Mouse (Mus musculus) lung, postnatal 0 days (tissue): ENCODE measurements at regions not wholly inside any gene's neighbourhood (a gene's known extent, or its start where the extent isn't known, plus 50 kb on each side); places are given as distances from the start of the nearest gene placed in this dataset.
A peak's percentile ranks its signal among the peaks of the same experiment; 100 is the strongest.

Experiments used
- ATAC-seq: fragments of 200-750 bp; cut with Nextera tagmentation; 2 replicates; pipeline ENCODE4 v1.8.0; 2017; ENCODE audit warnings: moderate library complexity
- DNase-seq: peaks from one replicate; pipeline ENCODE4 v3.0.0-alpha.2; 2016; ENCODE audit warnings: low spot score
- H3K27ac ChIP-seq: fragments of 300-500 bp; sonication (generic); 2 replicates; pipeline ENCODE4 v1.5.1; 2014; ENCODE audit warnings: antibody characterized with exemption, mild to moderate bottlenecking, low read length, mixed read lengths
- H3K27me3 ChIP-seq: fragments of 300-500 bp; sonication (generic); replicated peaks from 2 replicates; pipeline ENCODE4 v1.6.1; 2014; ENCODE audit warnings: low read length, mixed read lengths; ENCODE audit not compliant: insufficient read depth
- H3K36me3 ChIP-seq: fragments of 300-500 bp; sonication (generic); 2 replicates; pipeline ENCODE4 v1.6.1; 2014; ENCODE audit warnings: low read length, mixed read lengths; ENCODE audit not compliant: insufficient read depth
- H3K4me1 ChIP-seq: fragments of 300-500 bp; sonication (generic); 2 replicates; pipeline ENCODE4 v1.6.1; 2014; ENCODE audit warnings: antibody characterized with exemption, low read depth, low read length, mixed read lengths; ENCODE audit not compliant: insufficient read depth
- H3K4me2 ChIP-seq: fragments of 300-500 bp; sonication (generic); replicated peaks from 2 replicates; pipeline ENCODE4 v1.6.1; 2014; ENCODE audit warnings: low read depth, mild to moderate bottlenecking, low read length, moderate library complexity, mixed read lengths
- H3K4me3 ChIP-seq: fragments of 300-500 bp; sonication (generic); 2 replicates; pipeline ENCODE4 v1.5.1; 2014; ENCODE audit warnings: low read depth, low read length
- H3K9ac ChIP-seq: fragments of 300-500 bp; sonication (generic); replicated peaks from 2 replicates; pipeline ENCODE4 v1.6.1; 2014; ENCODE audit warnings: low read depth, mild to moderate bottlenecking
- H3K9me3 ChIP-seq: fragments of 300-500 bp; sonication (generic); 2 replicates; pipeline ENCODE4 v1.6.1; 2016; ENCODE audit warnings: low read length, mixed read lengths
- CTCF ChIP-seq: IDR thresholded peaks from 2 replicates; pipeline ENCODE4 v1.5.1; 2016; ENCODE audit warnings: antibody characterized with exemption, mild to moderate bottlenecking
- EP300 ChIP-seq: IDR thresholded peaks from 2 replicates; pipeline ENCODE4 v1.6.1; 2016; ENCODE audit warnings: antibody characterized with exemption, mild to moderate bottlenecking, control low read depth
- WGBS: fragments of 180-500 bp; shearing (Covaris S2); extraction: QIAGEN DNeasy Blood & Tissue Kit; methylation state at CpG from one replicate; pipeline ENCODE4 v1.1.7; 2014; 5-methylcytosine and 5-hydroxymethylcytosine counted together

DNA sequence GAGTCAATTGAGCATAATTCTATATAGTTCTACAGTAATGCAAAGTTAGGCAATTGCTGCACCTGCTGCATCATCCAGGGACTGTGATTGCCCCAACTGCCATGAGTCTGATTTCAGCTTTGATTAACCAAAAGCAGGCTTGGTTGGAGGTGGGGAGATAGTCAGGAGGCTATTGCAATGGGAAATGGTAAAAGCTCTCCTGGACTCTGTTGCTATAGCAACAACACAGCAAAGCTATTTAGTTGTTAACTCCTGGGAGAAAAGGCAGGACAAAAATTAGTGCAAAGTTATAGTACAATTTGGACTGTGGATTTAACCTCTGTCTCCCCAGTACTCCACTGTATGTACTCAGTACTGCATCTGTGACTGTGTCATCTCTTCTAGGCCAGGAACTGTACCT lies 51.7 kb upstream of the Rasgrf1 start:
- no peak overlapping the region for H3K9ac ChIP-seq
- no peak overlapping the region for H3K4me3 ChIP-seq
- H3K4me1 ChIP-seq = no peaks in the 10 kb centered on the region
- H3K36me3 ChIP-seq = no peaks in the 10 kb centered on the region
- no peaks in the 10 kb centered on the region for H3K9me3 ChIP-seq
- DNase-seq (no peak), ATAC-seq (no peak)
- no peak overlapping the region for H3K4me2 ChIP-seq
- H3K27ac ChIP-seq = no peak overlapping the region
- H3K27me3 ChIP-seq = no peaks in the 10 kb centered on the region
- TF ChIP-seq CTCF = no peak
- TF ChIP-seq EP300 = no peak

GRCm38 (mm10) chr9:89850491-89851282 lies 59.0 kb upstream of the Rasgrf1 start:
- Histone ChIP-seq H3K4me3 (no peak overlapping the region), H3K27ac (no peak overlapping the region), H3K4me2 (no peak overlapping the region), H3K27me3 (no peaks in the 10 kb centered on the region), H3K9me3 (no peaks in the 10 kb centered on the region), H3K4me1 (no peaks in the 10 kb centered on the region; the same call in 1 of the 2 replicates), H3K9ac (no peak overlapping the region), H3K36me3 (no peaks in the 10 kb centered on the region)
- TF ChIP-seq EP300 (no peak), CTCF (no peak)
- 62% methylated on average over 10 of the region's 10 CpGs for WGBS
- DNase-seq = peak; percentile 30
- ATAC-seq = no peak

- DNase-seq (no peak), ATAC-seq (no peak)
- H3K27ac ChIP-seq = no peak overlapping the region
- H3K9me3 ChIP-seq = no peaks in the 10 kb centered on the region
- H3K4me2 ChIP-seq = no peak overlapping the region
- no peak overlapping the region for H3K4me3 ChIP-seq
- no peak overlapping the region for H3K9ac ChIP-seq
- no peaks in the 10 kb centered on the region for H3K27me3 ChIP-seq
- no peaks in the 10 kb centered on the region; the same call in 1 of the 2 replicates for H3K4me1 ChIP-seq
- WGBS = 73% methylated on average over 3 of the region's 3 CpGs
- no peak for TF ChIP-seq CTCF
- no peak for TF ChIP-seq EP300
- H3K36me3 ChIP-seq = no peaks in the 10 kb centered on the region
Observed at GRCm38 (mm10) chr9:89849947-89850346, 59.8 kb upstream of the Rasgrf1 start.

DNA sequence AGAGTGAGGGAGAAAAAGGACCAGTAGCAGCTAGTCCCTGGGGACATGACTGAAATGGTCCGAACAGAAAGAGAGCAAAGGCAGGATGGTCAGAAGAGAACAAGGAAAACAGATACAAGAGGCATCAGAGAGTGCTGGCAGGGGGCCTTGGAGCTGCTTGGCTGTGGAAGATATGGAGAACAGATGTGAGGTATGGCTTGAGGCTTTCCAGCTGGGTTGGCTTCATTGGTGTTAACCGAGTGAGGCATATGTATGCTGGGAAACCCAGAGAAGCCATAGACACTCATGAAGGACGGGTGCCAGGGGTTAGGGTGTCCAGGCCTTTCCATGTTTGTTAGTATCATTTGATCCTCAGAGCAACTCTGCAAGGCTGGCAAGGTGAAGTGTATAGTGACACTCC lies 61.1 kb upstream of the Rasgrf1 start:
- ATAC-seq = peak; percentile 71
- peak; percentile 73 for DNase-seq

GRCm38 (mm10) chr9:89846973-89847372 lies 62.7 kb upstream of the Rasgrf1 start:
- no peak overlapping the region for H3K4me2 ChIP-seq
- no peaks in the 10 kb centered on the region for H3K27me3 ChIP-seq
- H3K27ac ChIP-seq = no peak overlapping the region
- H3K4me1 ChIP-seq = no peaks in the 10 kb centered on the region; the same call in 1 of the 2 replicates
- no peak for ATAC-seq
- no peaks in the 10 kb centered on the region for H3K9me3 ChIP-seq
- no peak for DNase-seq
- no peak overlapping the region for H3K9ac ChIP-seq
- TF ChIP-seq CTCF = no peak
- TF ChIP-seq EP300 = no peak
- H3K4me3 ChIP-seq = no peak overlapping the region
- H3K36me3 ChIP-seq = no peaks in the 10 kb centered on the region

More for the DNA sequence above, 61.1 kb upstream of the Rasgrf1 start:
- H3K27me3 ChIP-seq = no peaks in the 10 kb centered on the region
- no peaks in the 10 kb centered on the region for H3K36me3 ChIP-seq
- H3K4me2 ChIP-seq = no peak overlapping the region
- 47% methylated on average over 3 of the region's 3 CpGs for WGBS
- no peak for TF ChIP-seq EP300
- no peak for TF ChIP-seq CTCF
- H3K4me1 ChIP-seq = no peaks in the 10 kb centered on the region; the same call in 1 of the 2 replicates
- H3K9ac ChIP-seq = no peak overlapping the region
- H3K27ac ChIP-seq = no peak overlapping the region
- H3K9me3 ChIP-seq = no peaks in the 10 kb centered on the region
- H3K4me3 ChIP-seq = no peak overlapping the region

- DNase-seq (no peak), ATAC-seq (peak; percentile 26; the same call in 1 of the 2 replicates)
- WGBS = 87% methylated on average over 8 of the region's 8 CpGs
- H3K27ac ChIP-seq = no peak overlapping the region
- H3K4me3 ChIP-seq = no peak overlapping the region
- no peaks in the 10 kb centered on the region for H3K4me1 ChIP-seq
- H3K36me3 ChIP-seq = no peaks in the 10 kb centered on the region
- no peak overlapping the region for H3K4me2 ChIP-seq
- no peaks in the 10 kb centered on the region for H3K27me3 ChIP-seq
- H3K9ac ChIP-seq = no peak overlapping the region
- TF ChIP-seq CTCF = no peak
- no peak for TF ChIP-seq EP300
- H3K9me3 ChIP-seq = no peaks in the 10 kb centered on the region
Observed at GRCm38 (mm10) chr9:89842776-89843089, 67.0 kb upstream of the Rasgrf1 start.
